15 mouse cellular contexts compared by ENCODE assay signal in the genomic region with DNA sequence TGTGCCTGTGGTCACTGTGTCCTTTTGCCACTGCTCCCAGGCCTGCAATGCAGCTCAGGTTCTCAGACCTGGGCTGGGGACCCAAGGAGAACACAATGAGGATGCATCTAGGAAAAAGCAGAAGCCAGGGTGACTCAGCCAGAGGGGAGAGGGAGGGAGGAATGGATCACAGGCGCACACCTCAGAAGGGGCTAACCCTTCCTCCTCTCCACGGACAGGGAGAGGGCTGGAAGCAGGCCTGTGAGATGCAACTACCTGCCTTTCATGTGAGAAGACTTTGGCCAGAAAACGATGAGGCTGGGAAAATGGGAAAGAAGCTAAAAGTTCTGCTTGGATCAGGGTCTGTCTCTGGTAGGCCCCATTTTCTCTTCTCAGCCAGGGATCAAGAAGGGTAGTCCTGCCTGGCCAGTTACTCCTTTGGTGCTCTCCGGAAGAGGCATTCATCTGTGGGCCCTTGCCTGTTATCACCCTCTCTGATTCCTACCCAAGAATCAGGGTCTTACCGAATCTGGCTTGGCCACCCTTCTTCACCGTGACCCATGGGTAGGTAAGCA. TPM values are rescaled to one million over a fixed set of nuclear protein-coding genes. Genes with fewer than 3 reads are reported as not detected.
DNase-seq lines count a peak whose midpoint lies in the region; ATAC-seq lines count a peak whose summit lies in the region.
"Had no signal": no experiment of that assay in that cellular context is flagged by ENCODE, and none has a peak within 500 bp of the region (broad histone marks: within the 10 kb centered on the region; RNA-seq: fewer than 3 reads in every experiment).

No protein-coding gene starts in this region.

- peak; percentile 40; the same call in 1 of the 2 replicates for ATAC-seq in common myeloid progenitor, adult 5-6 weeks (replicated peaks; ENCODE audit: low read depth, poor library complexity, severe bottlenecking)
- no peak for ATAC-seq in embryonic facial prominence, embryonic 13.5 days (ENCODE audit: insufficient number of reproducible peaks, insufficient read depth, low FRiP score, low TSS enrichment, low read depth)
- ATAC-seq in hindbrain, embryonic 12.5 days (ENCODE audit: low FRiP score), result peak; percentile 9; the same call in 1 of the 2 replicates
- ATAC-seq in liver, embryonic 11.5 days (replicated peaks; ENCODE audit: low FRiP score), result no peak

- H3K27ac ChIP-seq in embryonic facial prominence, embryonic 13.5 days, result peak overlapping the region; percentile 83
- peak overlapping the region; percentile 98 for H3K27ac ChIP-seq in hindbrain, embryonic 12.5 days
- peak overlapping the region; percentile 95 for H3K27ac ChIP-seq in midbrain, embryonic 10.5 days (replicated peaks)
- no peak overlapping the region for H3K27ac ChIP-seq in liver, embryonic 11.5 days (ENCODE audit: low read depth, low read length)

- H3K4me3 ChIP-seq in embryonic facial prominence, embryonic 13.5 days, result no peak overlapping the region
- peak overlapping the region; percentile 18 for H3K4me3 ChIP-seq in hindbrain, embryonic 12.5 days
- H3K4me3 ChIP-seq in midbrain, embryonic 10.5 days, result peak overlapping the region; percentile 52
- H3K4me3 ChIP-seq in liver, embryonic 11.5 days (ENCODE audit: low read depth, low read length), result no peak overlapping the region

- no peaks in the 10 kb centered on the region for H3K9me3 ChIP-seq in embryonic facial prominence, embryonic 13.5 days
- H3K9me3 ChIP-seq in hindbrain, embryonic 12.5 days (replicated peaks), result no peaks in the 10 kb centered on the region
- no peaks in the 10 kb centered on the region for H3K9me3 ChIP-seq in midbrain, embryonic 10.5 days (replicated peaks)
- no peaks in the 10 kb centered on the region for H3K9me3 ChIP-seq in liver, embryonic 11.5 days (ENCODE audit: control insufficient read depth, low read length)

- peaks cover 73% of the 10 kb centered on the region for H3K4me1 ChIP-seq in embryonic facial prominence, embryonic 13.5 days
- H3K4me1 ChIP-seq in hindbrain, embryonic 12.5 days, result peaks cover 98% of the 10 kb centered on the region
- H3K4me1 ChIP-seq in midbrain, embryonic 10.5 days, result peaks cover 100% of the 10 kb centered on the region
- H3K4me1 ChIP-seq in liver, embryonic 11.5 days (replicated peaks; ENCODE audit: control insufficient read depth, insufficient read depth, low read length), result peaks cover 4% of the 10 kb centered on the region; the same call in 1 of the 2 replicates

- peak overlapping the region; percentile 22; the same call in 1 of the 2 replicates for H3K4me2 ChIP-seq in embryonic facial prominence, embryonic 13.5 days
- H3K4me2 ChIP-seq in hindbrain, embryonic 12.5 days (replicated peaks), result peak overlapping the region; percentile 48
- no peak overlapping the region for H3K4me2 ChIP-seq in liver, embryonic 11.5 days

- no peaks in the 10 kb centered on the region for H3K27me3 ChIP-seq in embryonic facial prominence, embryonic 13.5 days
- no peaks in the 10 kb centered on the region for H3K27me3 ChIP-seq in hindbrain, embryonic 12.5 days
- no peaks in the 10 kb centered on the region for H3K27me3 ChIP-seq in midbrain, embryonic 10.5 days (ENCODE audit: low read depth, poor library complexity, severe bottlenecking)
- no peaks in the 10 kb centered on the region for H3K27me3 ChIP-seq in liver, embryonic 11.5 days (replicated peaks; ENCODE audit: control insufficient read depth, insufficient read depth, low read length)

- intact Hi-C loops in left cerebral cortex, postnatal 36 days (cut with DNase I), result no loop called here

- peaks cover 14% of the 10 kb centered on the region for H3K36me3 ChIP-seq in embryonic facial prominence, embryonic 13.5 days
- H3K36me3 ChIP-seq in hindbrain, embryonic 12.5 days, result peaks cover 7% of the 10 kb centered on the region; the same call in 1 of the 2 replicates
- H3K36me3 ChIP-seq in midbrain, embryonic 10.5 days, result peaks cover 55% of the 10 kb centered on the region
- H3K36me3 ChIP-seq in liver, embryonic 11.5 days (ENCODE audit: control insufficient read depth, insufficient read depth, low read length), result no peaks in the 10 kb centered on the region; the same call in 1 of the 2 replicates

- no peak for DNase-seq in midbrain, embryonic 10.5 days (ENCODE audit: low spot score)
- DNase-seq in liver, embryonic 11.5 days (ENCODE audit: low spot score), result no peak
- no peak for DNase-seq in left cerebral cortex, postnatal 36 days (ENCODE audit: low spot score in 2 of 2)
- no peak for DNase-seq in B cell, adult 2 months
- DNase-seq in ovary, adult 18-20 months (ENCODE audit: low spot score), result no peak
- DNase-seq: gastrocnemius, postnatal 10 days; layer of hippocampus, postnatal 36 days; lung, postnatal 10 days; thymus, adult 18-20 months had no signal

- H3K9ac ChIP-seq in embryonic facial prominence, embryonic 13.5 days, result peak overlapping the region; percentile 44; the same call in 1 of the 2 replicates
- H3K9ac ChIP-seq in hindbrain, embryonic 12.5 days, result peak overlapping the region; percentile 55
- no peak overlapping the region for H3K9ac ChIP-seq in liver, embryonic 11.5 days (ENCODE audit: low read depth, low read length)

- WGBS in embryonic facial prominence, embryonic 13.5 days, result 74% methylated on average over 6 of the region's 6 CpGs
- 53% methylated on average over 6 of the region's 6 CpGs for WGBS in hindbrain, embryonic 12.5 days
- 54% methylated on average over 6 of the region's 6 CpGs for WGBS in midbrain, embryonic 10.5 days
- 79% methylated on average over 6 of the region's 6 CpGs for WGBS in liver, embryonic 11.5 days

RNA-seq across cellular contexts. Expression of gene Vangl2, which starts 10.7 kb away (rescaled TPM):
- 3.0 and 3.2 TPM in 2 replicates for total RNA-seq in common myeloid progenitor, adult 5-6 weeks (2017)
- polyA plus RNA-seq in embryonic facial prominence, embryonic 13.5 days (2015; fragmentation: Nextera tagmentation; extraction: Ambion mirVana), result 22.1 and 25.2 TPM in 2 replicates
- polyA plus RNA-seq in hindbrain, embryonic 12.5 days (2016; fragmentation: Nextera tagmentation; extraction: Ambion mirVana), result 60.4 and 68.6 TPM in 2 replicates
- polyA plus RNA-seq in midbrain, embryonic 10.5 days (2016; fragmentation: Nextera tagmentation; extraction: Ambion mirVana), result 49.1 and 55.4 TPM in 2 replicates
- 5.4 and 6.2 TPM in 2 replicates for polyA plus RNA-seq in liver, embryonic 11.5 days (2014; fragmentation: Nextera tagmentation; extraction: Ambion mirVana)
- total RNA-seq in left cerebral cortex, postnatal 36 days (2021), result 10 to 100 TPM; 10.5 to 16.4 TPM

RNA-seq across cellular contexts. Expression of gene Nhlh1, which starts 39.8 kb away (rescaled TPM):
- total RNA-seq in common myeloid progenitor, adult 5-6 weeks (2017), result not detected in 2 replicates
- 0.66 and 1.5 TPM in 2 replicates for polyA plus RNA-seq in embryonic facial prominence, embryonic 13.5 days (2015; fragmentation: Nextera tagmentation; extraction: Ambion mirVana)
- 14.5 and 15.3 TPM in 2 replicates for polyA plus RNA-seq in hindbrain, embryonic 12.5 days (2016; fragmentation: Nextera tagmentation; extraction: Ambion mirVana)
- polyA plus RNA-seq in midbrain, embryonic 10.5 days (2016; fragmentation: Nextera tagmentation; extraction: Ambion mirVana), result 5.5 and 6.9 TPM in 2 replicates
- polyA plus RNA-seq in liver, embryonic 11.5 days (2014; fragmentation: Nextera tagmentation; extraction: Ambion mirVana), result 0.11 TPM in 1 of 2 replicates, not detected in the other
- under 1 TPM; 0.42 to 0.72 TPM for total RNA-seq in left cerebral cortex, postnatal 36 days (2021)
- total RNA-seq: gastrocnemius, postnatal 10 days; neutrophil, adult 5-6 weeks had no signal
- polyA plus RNA-seq: heart, postnatal 0 days; kidney, postnatal 0 days had no signal

Comparison
In these comparisons a context has a peak if more than half of its experiments do, and no peak if none do; other contexts are left out.
1. ATAC-seq: peak in common myeloid progenitor, adult 5-6 weeks (single experiment) and hindbrain, embryonic 12.5 days (single experiment); none in embryonic facial prominence, embryonic 13.5 days (single experiment) and liver, embryonic 11.5 days (single experiment).
2. H3K4me3 ChIP-seq: peak in hindbrain, embryonic 12.5 days (single experiment) and midbrain, embryonic 10.5 days (single experiment); none in embryonic facial prominence, embryonic 13.5 days (single experiment) and liver, embryonic 11.5 days (single experiment).